Mouse (Mus musculus): Measurements from ENCODE around the gene Gif.
A peak's percentile ranks its signal among the peaks of the same experiment; 100 is the strongest.

The Gif gene

DNA sequence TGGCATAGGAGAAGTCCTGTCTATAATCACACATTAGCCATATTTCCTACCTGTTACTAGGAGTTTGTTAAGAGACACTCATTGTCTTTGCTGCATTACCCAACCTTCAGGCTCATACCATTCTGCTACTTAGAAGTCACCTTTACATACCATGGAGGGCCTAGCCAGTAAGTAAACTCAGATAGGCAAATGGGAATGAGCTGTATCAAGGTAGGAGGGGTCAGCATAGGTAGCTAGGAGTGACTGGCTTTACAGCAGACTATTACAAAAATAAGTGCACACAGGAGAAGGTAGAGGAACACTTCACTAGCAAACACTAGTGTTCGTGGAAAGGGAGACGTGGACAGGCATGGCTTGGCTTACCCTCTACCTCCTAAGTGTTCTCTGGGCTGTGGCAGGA, at the start of gene Gif:
TSS of gene Gif (plus strand) at position 257 of the 400 bp plus-strand sequence.
- no peak for DNase-seq (ENCODE audit: low spot score)

DNA sequence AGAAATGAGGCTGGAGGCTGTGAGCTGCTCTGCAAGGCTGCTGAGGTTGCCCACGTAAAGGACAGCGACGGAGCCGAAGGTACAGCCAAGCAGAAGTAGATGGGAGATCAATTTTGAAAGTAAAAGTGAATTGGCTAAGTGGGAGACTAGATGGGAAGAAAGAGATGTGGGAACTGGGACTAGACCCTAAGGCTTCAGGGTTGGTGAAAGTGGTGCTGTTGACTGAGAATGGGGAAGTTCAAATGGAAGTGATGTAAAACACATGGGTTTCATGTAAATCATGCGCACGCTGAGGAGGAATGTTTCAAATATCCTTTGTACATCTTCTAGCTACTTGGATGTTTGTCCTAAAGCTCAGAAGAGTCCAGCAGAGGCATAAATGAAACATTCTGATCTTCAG, 49.0 kb upstream of the Gif start:
- DNase-seq (ENCODE audit: low spot score) = no peak

DNA sequence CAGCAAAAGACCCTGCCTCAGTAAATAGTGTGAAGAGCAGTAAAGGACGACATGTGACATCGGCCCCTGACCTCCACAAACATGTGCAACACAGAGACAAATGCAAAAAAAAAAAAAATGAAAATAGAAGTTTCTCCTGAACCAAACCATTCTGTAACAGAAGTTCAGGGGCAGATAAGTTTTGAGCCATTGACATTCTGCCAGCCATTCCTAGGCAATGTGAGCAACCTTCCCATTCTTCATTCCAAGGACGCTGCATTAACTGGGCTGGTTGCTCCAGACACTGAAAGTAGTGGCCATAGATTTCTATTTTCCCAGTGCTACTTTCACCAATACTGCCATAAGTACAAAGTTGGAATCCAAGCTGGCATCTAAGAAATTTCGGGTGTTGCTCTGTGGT, 34.9 kb upstream of the Gif start:
- no peak for DNase-seq (ENCODE audit: low spot score)

DNA sequence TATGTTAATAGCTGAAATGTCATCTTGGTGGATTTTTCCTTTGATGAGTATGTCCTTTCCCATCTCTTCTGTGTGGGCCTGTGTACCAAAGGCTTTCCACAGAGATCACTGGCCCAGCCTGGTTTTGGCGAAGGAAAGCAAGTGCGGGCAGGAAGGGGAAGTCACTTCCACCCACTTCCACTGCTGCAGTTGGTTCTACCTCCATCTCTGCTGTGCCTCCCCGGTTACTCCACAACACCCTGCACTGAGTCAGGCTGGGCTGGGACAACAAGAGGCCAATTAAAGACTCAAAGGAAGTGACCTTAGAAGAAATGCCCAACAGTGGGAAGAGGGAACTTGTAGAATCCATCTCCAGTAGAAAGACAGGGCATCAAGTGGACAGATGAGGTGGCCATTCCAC, 27.3 kb upstream of the Gif start:
- no peak for DNase-seq (ENCODE audit: low spot score)

DNA sequence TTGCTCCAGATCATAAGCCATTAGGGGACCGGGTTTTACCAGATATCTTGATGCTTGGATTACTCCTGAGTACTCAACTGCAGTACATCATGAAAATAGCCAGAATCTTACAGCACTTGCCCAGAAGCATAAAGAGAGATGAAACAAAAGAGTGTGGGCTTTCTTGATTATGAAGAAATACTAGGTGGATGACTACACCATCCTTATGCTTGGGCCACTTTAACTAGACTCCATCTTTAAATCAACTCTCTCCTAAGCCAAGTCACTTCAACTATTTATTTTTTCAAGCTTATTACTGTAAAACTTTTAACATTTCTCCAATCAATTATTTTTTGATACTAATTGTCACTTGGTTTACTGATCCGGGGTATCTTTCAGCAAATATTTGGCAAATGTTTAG, 23.5 kb upstream of the Gif start:
- no peak for DNase-seq (ENCODE audit: low spot score)

DNA sequence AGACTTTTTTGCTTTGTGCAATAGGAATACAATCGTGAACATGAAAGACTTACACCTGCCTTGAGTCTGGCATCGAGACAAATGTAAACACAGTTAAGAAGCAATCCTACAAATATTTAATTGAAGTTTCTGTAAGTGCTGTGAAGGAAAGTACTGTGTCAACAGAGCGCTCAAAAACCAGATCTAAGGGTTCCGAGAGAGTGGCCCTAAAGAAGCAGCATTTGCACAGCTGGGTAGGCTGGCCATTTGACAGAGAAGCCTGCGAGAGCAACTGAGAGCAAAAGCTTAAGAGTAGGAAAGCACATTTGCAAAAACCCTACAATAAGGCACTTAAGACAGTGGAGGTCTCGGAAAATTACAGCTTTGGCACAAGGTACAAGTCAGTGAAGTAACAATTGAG, 23.1 kb upstream of the Gif start:
- no peak for DNase-seq (ENCODE audit: low spot score)

DNA sequence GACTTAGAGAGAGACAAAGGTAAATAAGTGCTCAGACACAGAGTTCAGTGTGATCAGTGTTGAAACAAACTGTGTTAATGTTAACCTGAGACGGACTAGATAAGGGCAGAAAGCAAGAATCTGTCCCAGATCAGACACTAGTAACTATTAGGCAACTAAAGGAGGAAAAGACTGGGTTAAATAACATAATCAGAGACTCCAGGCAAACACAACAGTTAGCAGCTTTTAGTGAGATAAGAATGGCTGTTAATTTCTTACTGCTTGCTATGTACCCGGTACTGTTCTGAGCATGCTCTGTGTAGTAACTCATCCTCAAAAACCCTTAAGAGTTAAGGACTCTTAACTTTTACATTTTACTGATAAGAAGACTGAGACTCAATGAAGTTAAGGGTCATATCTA, 21.4 kb upstream of the Gif start:
- no peak for DNase-seq (ENCODE audit: low spot score)

DNA sequence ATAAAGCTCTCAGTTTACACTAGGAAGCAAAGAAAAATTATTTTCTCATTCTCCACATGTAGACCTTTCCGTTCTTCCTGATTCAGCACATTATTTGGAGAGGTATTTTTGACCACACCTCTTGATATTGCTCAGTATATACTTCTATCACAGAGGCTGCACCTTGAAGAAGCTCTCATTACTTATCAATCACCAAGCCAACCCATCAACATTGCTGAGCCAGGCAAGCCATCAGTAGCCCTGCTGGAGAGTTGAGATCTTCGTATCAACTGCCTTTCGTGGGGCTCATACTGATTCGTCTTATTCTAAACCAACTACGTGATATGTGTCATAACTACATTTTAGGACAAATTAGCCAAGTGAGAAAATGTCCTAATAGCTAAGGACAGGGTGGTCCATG, 20.1 kb upstream of the Gif start:
- no peak for DNase-seq (ENCODE audit: low spot score)

DNA sequence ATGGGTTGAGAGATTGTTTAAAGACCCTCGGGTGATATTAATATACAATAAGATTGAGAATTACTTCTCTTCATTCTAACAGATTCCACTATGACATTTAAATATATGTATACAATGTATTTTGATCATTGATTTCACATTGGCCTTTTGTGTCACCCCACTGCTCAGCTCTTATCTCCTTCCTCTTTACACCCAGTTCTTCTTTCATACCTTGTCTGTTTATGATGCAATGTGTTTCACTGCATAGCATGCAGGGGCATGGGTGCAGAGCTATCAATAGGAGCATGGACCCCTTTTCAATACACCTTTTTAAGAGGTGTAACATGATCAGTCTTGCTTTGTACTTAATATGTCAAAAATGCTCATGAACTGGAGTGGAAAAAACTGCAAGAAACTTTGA, 17.1 kb upstream of the Gif start:
- DNase-seq (ENCODE audit: low spot score) = no peak

DNA sequence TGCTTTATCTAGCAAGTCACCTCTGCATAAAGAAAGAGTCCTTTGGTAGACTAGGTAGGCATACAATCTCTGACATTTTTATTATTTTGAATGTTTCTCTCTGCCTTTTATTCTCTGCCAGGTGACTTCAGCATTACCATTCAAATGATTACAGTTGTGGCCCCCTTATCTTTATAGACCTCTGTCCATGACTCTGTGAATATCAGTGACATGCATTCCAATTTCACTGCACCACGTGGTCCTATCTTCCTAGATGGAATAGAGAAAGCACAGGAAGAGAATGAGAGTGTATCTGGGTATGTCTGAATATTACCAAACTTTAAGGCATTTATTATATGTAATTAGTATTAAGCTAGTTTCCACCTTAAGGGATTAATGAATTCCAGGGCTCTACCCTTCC, 10.9 kb upstream of the Gif start:
- no peak for DNase-seq (ENCODE audit: low spot score)

DNA sequence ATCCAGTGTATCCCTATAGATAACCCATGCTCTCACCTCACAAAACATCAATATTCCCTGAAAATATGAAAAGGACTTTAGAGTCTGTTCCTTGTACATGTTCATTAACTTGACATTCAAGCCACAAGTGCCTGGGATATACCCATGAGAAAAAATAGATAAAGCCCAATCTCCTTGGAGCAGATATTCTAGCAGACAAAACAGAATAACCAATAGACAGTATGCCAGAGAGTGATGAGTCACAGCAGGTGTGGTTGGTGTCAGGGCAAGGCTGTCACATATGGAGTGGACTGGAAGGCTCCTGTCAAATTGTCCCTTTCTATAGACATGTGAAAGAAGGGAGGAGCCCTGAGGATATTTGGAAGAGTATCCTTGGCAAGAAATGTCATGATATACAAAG, 1.7 kb upstream of the Gif start:
- DNase-seq (ENCODE audit: low spot score) = no peak

DNA sequence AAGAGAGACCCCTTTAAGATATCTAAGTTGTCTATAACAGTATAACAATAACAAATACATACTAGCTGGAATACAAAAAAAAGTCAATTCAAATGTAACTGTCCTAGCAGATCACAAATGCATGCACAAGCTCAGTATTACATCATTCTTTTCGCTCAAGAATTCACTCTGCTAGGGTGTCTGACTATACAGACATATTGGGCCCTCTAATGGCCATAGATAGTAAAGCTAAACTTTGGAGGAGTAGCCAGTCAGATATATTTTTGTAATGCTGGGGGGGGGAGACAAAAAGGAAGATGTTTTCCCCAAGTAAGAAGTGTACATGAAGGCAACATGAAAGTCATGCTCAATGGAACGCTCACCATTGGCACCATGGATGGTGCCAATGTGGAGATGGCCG, 17.7 kb downstream of the Gif start:
- no peak for DNase-seq (ENCODE audit: low spot score)

DNA sequence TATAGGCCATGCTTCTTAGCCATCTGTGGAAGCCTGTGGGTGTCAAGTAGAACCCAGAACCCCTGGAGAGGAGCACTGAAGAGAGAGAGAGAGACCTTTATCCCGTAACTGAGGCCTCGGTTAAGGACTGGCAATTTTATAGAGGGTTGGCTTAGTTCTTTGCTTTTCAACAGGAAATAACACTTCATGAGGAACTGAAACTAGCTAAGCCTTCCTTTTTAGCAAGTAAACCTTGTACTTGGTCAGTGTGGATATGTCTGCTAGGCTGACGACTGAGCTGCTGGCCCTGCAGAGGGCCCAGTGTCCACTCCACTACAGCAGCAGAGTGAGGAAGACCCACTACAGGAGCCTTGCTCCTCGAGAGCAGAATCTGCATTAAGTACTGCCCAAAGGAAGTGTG, 19.1 kb downstream of the Gif start:
- no peak for DNase-seq (ENCODE audit: low spot score)

DNA sequence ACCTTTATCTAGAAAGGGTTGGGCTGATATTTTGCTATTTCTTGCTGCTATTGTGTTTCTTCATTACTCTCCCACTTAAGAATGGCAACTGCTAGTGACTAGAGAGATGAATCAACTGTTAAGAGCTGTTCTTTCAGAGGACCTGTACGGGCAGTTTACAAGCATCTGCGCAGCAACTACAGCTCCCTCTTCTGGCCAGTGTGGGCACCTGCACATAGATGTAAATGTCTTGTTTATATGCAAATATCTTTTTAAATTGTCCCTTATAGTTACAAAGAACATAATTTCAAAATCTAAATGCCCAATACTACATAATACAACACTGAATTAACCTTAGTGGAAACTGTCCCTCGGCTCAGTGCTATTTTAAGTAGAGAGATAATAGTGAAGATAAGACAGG, 20.8 kb downstream of the Gif start:
- DNase-seq (ENCODE audit: low spot score) = no peak

DNA sequence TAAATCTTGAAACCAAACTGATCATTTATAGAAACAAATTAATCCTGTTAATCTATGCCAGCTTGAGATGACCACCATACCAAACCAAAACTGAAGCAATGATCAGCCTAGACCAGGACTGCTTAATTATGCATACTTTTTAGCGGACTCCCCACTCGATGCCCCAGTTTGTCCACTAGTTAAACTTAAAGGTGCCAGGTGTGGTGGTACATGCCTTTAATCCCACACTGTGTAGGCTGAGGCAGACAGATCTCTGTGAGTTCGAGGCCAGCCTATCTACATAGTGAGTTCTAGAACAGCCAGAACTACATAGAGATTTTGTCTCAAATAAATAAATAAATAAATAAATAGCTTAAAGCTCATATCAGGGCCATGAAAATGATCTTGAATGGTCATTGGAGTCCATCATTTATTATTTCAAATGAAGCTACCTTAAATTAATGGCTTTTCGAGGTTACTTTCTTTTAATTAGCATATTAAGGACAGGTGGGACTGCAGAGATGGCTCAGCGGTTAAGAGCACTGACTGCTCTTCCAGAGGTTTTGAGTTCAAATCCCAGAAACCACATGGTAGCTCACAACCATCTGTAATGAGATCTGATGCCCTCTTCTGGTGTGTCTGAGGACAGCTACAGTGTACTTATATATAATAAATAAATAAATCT, 22.0 kb downstream of the Gif start:
- no peak for DNase-seq (ENCODE audit: low spot score)

DNA sequence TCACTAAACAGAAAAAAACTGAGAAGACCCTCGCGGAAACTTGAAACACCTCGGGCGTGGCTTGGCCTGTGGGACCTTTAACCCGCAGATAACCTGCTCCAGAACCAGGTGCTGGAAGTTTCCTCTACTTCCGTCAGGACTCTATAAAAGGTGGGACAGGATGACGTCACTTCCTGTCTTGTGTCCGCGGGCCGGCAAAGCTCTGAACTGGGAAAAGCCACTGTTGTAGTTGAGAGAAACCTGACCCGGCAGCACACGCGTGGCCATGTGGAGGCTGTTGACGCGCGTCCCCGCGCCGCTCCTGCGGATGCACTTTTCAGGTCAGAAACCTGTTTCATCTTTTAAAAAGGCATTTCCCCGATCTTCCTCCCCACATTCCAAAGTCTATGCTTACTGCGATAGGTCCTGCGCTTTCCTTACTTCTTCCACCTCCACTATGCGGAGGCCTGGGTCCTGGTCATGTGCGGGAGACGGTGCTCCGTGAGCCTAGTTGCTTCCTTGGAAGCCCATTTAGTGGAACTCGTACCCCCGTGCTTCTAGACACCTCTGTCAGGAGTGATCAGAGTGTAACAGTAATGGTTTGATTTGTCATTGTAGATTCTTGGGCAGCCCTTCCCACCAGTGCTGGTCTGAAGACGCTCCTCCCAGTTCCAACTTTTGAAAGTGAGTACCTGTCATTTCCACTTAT, 23.0 kb downstream of the Gif start, which contains the start of gene Mrpl16:
TSS of gene Mrpl16 (plus strand) at position 187 of the 688 bp plus-strand sequence.
- DNase-seq (ENCODE audit: low spot score) = peak; percentile 92

DNA sequence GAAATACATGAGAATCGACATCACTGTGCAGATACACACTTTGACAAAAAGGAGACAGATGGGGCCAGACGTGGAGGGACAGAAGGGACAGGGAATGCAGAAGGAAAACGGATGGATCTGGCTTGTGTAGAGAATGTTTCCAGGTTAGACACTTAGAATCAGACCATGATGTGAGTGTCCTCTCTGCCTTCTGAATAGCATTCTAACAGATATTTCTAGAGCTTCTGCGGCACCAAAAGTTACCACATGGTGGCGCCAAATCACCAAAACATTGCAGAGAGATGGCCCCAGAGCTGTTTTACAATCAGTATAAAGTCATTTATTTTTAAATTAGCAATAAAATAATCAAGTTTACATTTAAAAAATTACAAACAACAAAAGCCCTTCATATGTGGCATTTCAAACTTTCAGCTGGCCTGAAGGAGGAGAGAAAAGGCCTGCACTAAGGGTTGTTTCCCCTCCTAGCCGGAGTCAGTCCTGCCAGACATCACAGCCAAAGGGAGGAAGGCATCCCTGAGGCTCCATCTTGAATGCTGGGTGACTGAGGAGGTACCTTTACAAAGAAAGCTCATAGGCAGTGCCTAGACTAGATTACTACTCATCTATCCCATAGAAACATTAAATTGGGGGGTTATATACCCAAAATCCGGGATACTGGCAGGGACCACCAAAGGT, 30.0 kb downstream of the Gif start:
- DNase-seq (ENCODE audit: low spot score) = peak; percentile 75

DNA sequence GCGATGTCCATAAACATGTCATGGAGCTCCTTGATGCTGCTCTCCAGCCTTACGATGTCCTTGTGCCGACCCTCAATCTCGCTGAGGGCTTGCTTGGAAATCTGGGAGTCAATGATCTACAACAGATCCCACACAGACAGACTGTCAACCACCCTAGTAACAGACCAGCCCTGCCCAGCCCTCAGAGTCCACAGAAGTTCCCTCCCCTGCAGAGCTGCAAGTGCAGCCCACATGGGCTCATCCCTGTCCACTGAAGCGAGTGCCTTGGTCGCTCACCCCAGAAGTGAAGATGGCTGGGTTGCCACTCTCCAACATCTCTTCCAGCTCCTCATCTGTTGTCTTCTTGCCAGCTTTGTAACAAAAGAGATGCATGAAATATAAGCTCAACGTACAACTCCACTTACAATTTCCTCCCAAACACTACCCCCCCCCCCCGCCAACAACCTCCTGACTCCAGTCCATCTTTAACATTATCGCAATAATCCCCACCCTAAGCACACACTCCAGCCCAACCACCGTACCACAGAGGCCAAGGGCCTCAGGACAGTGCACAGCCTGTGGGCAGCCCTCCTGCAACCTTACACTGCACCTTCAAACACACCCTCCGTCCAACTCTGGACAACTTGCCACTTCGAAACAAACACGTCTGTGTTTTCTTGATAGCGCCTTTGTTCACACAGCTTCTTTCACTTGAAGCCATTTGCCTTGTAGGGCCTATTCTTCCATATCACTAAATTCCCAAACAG, 38.2 kb downstream of the Gif start:
- no peak for DNase-seq (ENCODE audit: low spot score)

DNA sequence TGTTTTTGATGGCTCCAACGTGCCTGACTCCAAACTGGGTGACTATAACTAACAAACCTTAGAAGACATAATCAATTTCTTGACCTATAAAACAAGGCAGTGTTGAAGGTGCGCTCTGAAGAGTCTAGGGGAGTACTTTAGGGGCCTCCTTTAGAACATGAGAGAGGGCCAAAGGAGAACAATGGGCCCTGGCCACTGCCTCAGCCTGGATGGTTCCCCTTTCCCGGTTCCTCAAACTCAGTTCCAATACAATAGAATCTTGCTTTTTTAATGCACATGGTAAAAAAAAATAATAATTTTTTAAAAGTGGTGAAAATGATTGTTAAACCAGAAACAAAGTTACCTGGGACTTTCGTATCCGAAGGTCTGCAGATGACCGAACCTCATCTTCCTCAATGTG, 40.5 kb downstream of the Gif start:
- DNase-seq (ENCODE audit: low spot score) = no peak

DNA sequence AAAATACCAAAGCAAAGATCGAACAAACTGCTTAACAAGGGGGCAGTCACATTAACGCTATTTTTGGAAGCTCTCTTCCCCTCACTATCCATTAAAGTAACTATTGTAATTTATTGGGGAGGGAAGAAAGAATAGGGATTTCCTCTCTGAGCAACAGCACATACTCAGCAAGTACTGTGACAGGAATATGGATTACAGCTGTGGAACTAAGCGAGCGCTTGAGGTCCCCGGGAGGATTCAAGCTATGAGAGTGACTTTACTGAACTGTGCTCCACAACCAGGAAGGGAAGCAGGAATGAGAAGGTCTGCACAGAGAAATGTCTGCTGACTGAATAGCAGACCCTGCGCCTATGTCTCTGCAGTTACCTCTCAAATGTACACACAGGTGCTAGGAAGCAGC, 41.5 kb downstream of the Gif start:
- no peak for DNase-seq (ENCODE audit: low spot score)

DNA sequence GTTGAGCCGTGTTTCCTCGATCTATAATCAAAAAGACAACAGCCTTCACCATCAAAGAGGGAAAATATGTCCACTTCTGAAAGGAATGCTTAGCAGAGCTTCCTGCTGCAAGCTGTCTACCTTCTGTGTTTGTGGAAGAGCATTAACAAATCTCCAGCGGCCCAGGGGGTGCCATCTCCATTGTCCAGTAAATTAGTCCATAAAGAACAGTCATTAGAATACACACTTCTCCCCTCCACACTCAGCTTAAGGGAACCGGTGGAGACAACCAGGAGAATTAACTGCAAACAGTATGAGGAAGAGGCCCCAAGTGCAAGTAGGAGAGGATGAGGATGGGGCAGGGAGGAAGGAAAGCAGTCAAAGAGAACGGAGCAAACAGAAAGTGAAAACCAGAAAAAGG, 44.5 kb downstream of the Gif start:
- no peak for DNase-seq (ENCODE audit: low spot score)

DNA sequence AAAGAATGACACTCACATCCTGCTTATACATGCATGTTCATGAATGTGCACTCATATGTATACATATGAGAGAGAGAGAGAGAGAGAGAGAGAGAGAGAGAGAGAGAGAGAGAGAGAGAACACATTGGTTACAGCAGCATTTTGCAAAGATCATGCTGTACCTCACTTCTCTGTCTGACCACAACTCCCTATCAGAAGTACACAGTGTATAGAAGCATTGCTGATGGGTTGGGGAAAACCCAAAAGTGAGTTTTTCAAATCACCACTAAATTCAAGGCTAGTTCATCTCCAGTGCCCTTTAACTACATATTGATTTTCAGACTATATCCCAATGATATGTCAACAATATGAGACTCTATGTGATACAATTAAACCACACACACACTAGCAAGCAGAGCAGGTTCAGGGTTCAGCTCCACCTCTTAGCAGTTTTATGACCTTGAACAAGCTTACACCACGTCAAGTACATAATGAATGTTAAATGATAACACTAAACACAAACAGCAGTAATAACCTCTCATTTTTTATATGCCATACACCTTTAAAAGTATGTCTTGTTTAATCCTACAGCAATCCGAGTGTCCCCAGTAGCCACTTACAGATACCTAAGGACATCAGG, 46.5 kb downstream of the Gif start:
- no peak for DNase-seq (ENCODE audit: low spot score)

Data from layer of hippocampus, adult 11-12 months (tissue).